Mouse (Mus musculus) gastrocnemius, postnatal 25 days (tissue): ENCODE measurements around the gene Cdc37l1. TPM values are rescaled to one million over a fixed set of nuclear protein-coding genes. Genes with fewer than 3 reads are reported as not detected.
"Not testable (repeated sequence)": the region's sequence is repeated elsewhere in the genome, so short reads cannot be mapped to it uniquely, and the experiment has no call there.

Source experiments
- DNase-seq: peaks from one replicate; pipeline ENCODE4 v3.0.0; 2022
- long read RNA-seq, 2 experiments: library from polyadenylated mRNA; stranded (forward); transcript quantifications; one replicate each; pipeline ENCODE4 v2.0.0; 2021
- total RNA-seq, 2 experiments: library from RNA; stranded (reverse); gene quantifications; 1 replicate in 1 of 2; 2 replicates in 1 of 2; pipeline ENCODE4 v1.2.3; 2021

Gene Cdc37l1
- 10 to 100 TPM; 35.7 to 41.4 TPM for total RNA-seq
- long read RNA-seq, experiment 1, full-length matches to known transcripts, result 37 of 107 reads
- long read RNA-seq, experiment 1, partial matches to known transcripts, result 0 of 107 reads
- long read RNA-seq, experiment 1, other reads (novel, unspliced or antisense), result 70 of 107 reads
- long read RNA-seq, experiment 2, full-length matches to known transcripts, result 48 of 94 reads
- long read RNA-seq, experiment 2, partial matches to known transcripts, result 1 of 94 reads
- long read RNA-seq, experiment 2, other reads (novel, unspliced or antisense), result 45 of 94 reads

- DNase-seq, result peak; percentile 97
Observed at GRCm38 (mm10) chr19:28990194-28990589, at the start of gene Cdc37l1. Cdc37l1 (plus strand) TSS chr19:28990352.

GRCm38 (mm10) chr19:28941271-28941670 is 48.9 kb upstream of the Cdc37l1 start:
- DNase-seq, result no peak

- peak; percentile 20 for DNase-seq
Observed at GRCm38 (mm10) chr19:28946782-28947181, 43.4 kb upstream of the Cdc37l1 start.

GRCm38 (mm10) chr19:28947311-28947710 is 42.8 kb upstream of the Cdc37l1 start:
- DNase-seq, result no peak

GRCm38 (mm10) chr19:28951251-28951650 is 38.9 kb upstream of the Cdc37l1 start:
- no peak for DNase-seq

GRCm38 (mm10) chr19:28963113-28963512 is 27.0 kb upstream of the Cdc37l1 start:
- no peak for DNase-seq

GRCm38 (mm10) chr19:28963513-28963841 is 26.7 kb upstream of the Cdc37l1 start:
- no peak for DNase-seq

GRCm38 (mm10) chr19:28963842-28964551 is 26.2 kb upstream of the Cdc37l1 start, which contains the start of gene Plpp6:
Plpp6 (plus strand) TSS chr19:28963953.
- DNase-seq, result peak; percentile 75

GRCm38 (mm10) chr19:28964552-28964903 is 25.6 kb upstream of the Cdc37l1 start:
- no peak for DNase-seq

GRCm38 (mm10) chr19:28967652-28968051 is 22.5 kb upstream of the Cdc37l1 start, which contains the start of gene 4430402I18Rik:
4430402I18Rik (minus strand) TSS chr19:28967800.
- no peak for DNase-seq

GRCm38 (mm10) chr19:28968178-28968577 is 22.0 kb upstream of the Cdc37l1 start:
- DNase-seq, result no peak

- no peak for DNase-seq
Observed at GRCm38 (mm10) chr19:28969231-28969630, 20.9 kb upstream of the Cdc37l1 start.

GRCm38 (mm10) chr19:28970251-28970650 is 19.9 kb upstream of the Cdc37l1 start:
- no peak for DNase-seq

- DNase-seq, result peak; percentile 60
Observed at GRCm38 (mm10) chr19:28974862-28975611, 15.1 kb upstream of the Cdc37l1 start.

- no peak for DNase-seq
Observed at GRCm38 (mm10) chr19:28982617-28983016, 7.5 kb upstream of the Cdc37l1 start.

- DNase-seq, result no peak
Observed at GRCm38 (mm10) chr19:28989515-28989914, 637 bp upstream of the Cdc37l1 start.

- no peak for DNase-seq
Observed at GRCm38 (mm10) chr19:28990590-28991221, 554 bp downstream of the Cdc37l1 start.

GRCm38 (mm10) chr19:28991391-28991790 is 1.2 kb downstream of the Cdc37l1 start:
- DNase-seq, result no peak

- DNase-seq, result no peak
Observed at GRCm38 (mm10) chr19:28994870-28995269, 4.7 kb downstream of the Cdc37l1 start.

- no peak for DNase-seq
Observed at GRCm38 (mm10) chr19:28995366-28995765, 5.2 kb downstream of the Cdc37l1 start.

- no peak for DNase-seq
Observed at GRCm38 (mm10) chr19:28997976-28998630, 8.0 kb downstream of the Cdc37l1 start.

GRCm38 (mm10) chr19:29000321-29000720 is 10.2 kb downstream of the Cdc37l1 start:
- not testable (repeated sequence) for DNase-seq
